Mouse (Mus musculus) testis, postnatal 14 days (tissue): ENCODE results near the gene Ggct.

Source experiments
- DNase-seq: peaks from one replicate; pipeline ENCODE4 v3.0.0; 2021; ENCODE audit warnings: low spot score

Gene Ggct

GRCm38 (mm10) chr6:54948682-54949081, 44.1 kb downstream of the Ggct start:
- DNase-seq = no peak

GRCm38 (mm10) chr6:54946241-54946953, 46.4 kb downstream of the Ggct start:
- no peak for DNase-seq

GRCm38 (mm10) chr6:54944551-54944950, 48.2 kb downstream of the Ggct start:
- no peak for DNase-seq

GRCm38 (mm10) chr6:54943753-54944152, 49.0 kb downstream of the Ggct start:
- DNase-seq = no peak

GRCm38 (mm10) chr6:54943292-54943691, 49.5 kb downstream of the Ggct start:
- DNase-seq = no peak

GRCm38 (mm10) chr6:54941149-54941548, 51.6 kb downstream of the Ggct start:
- DNase-seq = no peak

GRCm38 (mm10) chr6:54940126-54940525, 52.6 kb downstream of the Ggct start:
- DNase-seq = no peak

GRCm38 (mm10) chr6:54939631-54940030, 53.1 kb downstream of the Ggct start:
- DNase-seq = no peak

- no peak for DNase-seq
Measured at GRCm38 (mm10) chr6:54936496-54936895, 56.3 kb downstream of the Ggct start.

- DNase-seq = peak; percentile 64
Measured at GRCm38 (mm10) chr6:54934930-54935329, 57.8 kb downstream of the Ggct start.

GRCm38 (mm10) chr6:54934313-54934712, 58.4 kb downstream of the Ggct start:
- DNase-seq = peak; percentile 31

GRCm38 (mm10) chr6:54933866-54934265, 58.9 kb downstream of the Ggct start:
- no peak for DNase-seq

GRCm38 (mm10) chr6:54933216-54933615, 59.5 kb downstream of the Ggct start:
- no peak for DNase-seq
